Mouse (Mus musculus) liver, embryonic 15.5 days (tissue): Measurements from ENCODE around the gene Ankzf1. TPM values are rescaled to one million over a fixed set of nuclear protein-coding genes. Genes with fewer than 3 reads are reported as not detected.

Experiments
- ATAC-seq: fragments of 200-750 bp; cut with Nextera tagmentation; 2 replicates; pipeline ENCODE4 v1.8.0; 2017; ENCODE audit warnings: moderate number of reproducible peaks, mild to moderate bottlenecking, moderate library complexity; ENCODE audit not compliant: insufficient read depth
- H3K27ac ChIP-seq: fragments of 300-500 bp; sonication (generic); replicated peaks from 2 replicates; pipeline ENCODE4 v1.5.1; 2015; ENCODE audit warnings: mild to moderate bottlenecking, inconsistent platforms
- H3K27me3 ChIP-seq: fragments of 300-500 bp; sonication (generic); 2 replicates; pipeline ENCODE4 v1.6.1; 2015; ENCODE audit warnings: mild to moderate bottlenecking, inconsistent platforms
- H3K36me3 ChIP-seq: fragments of 300-500 bp; sonication (generic); replicated peaks from 2 replicates; pipeline ENCODE4 v1.6.1; 2015; ENCODE audit warnings: moderate library complexity, mild to moderate bottlenecking, inconsistent platforms
- H3K4me1 ChIP-seq: fragments of 300-500 bp; sonication (generic); replicated peaks from 2 replicates; pipeline ENCODE4 v1.6.1; 2015; ENCODE audit warnings: inconsistent platforms
- H3K4me2 ChIP-seq: fragments of 300-500 bp; sonication (generic); 2 replicates; pipeline ENCODE4 v1.6.1; 2015; ENCODE audit warnings: moderate library complexity, mild to moderate bottlenecking, inconsistent platforms
- H3K4me3 ChIP-seq: fragments of 300-500 bp; sonication (generic); replicated peaks from 2 replicates; pipeline ENCODE4 v1.5.1; 2015; ENCODE audit warnings: mild to moderate bottlenecking, inconsistent platforms
- H3K9ac ChIP-seq: fragments of 300-500 bp; sonication (generic); 2 replicates; pipeline ENCODE4 v1.6.1; 2015; ENCODE audit warnings: moderate library complexity, mild to moderate bottlenecking, inconsistent platforms
- H3K9me3 ChIP-seq: fragments of 300-500 bp; sonication (generic); replicated peaks from 2 replicates; pipeline ENCODE4 v1.6.1; 2016; ENCODE audit warnings: inconsistent platforms
- WGBS: fragments of 180-500 bp; shearing (Covaris S2); methylation state at CpG from one replicate; pipeline ENCODE4 v1.1.7; 2015; ENCODE audit warnings: mixed read lengths; ENCODE audit not compliant: insufficient replicate concordance; 5-methylcytosine and 5-hydroxymethylcytosine counted together
- polyA plus RNA-seq: library from polyadenylated mRNA; unstranded; fragments of >200 nt; fragmentation: Nextera tagmentation; extraction: Ambion mirVana; gene quantifications from 2 replicates; pipeline ENCODE4 v1.2.1, GENCODE M21; 2015

Gene Ankzf1
- polyA plus RNA-seq, 1 experiment from 2014 or later: 9.7 TPM

- Histone ChIP-seq H3K27ac (peak within 1 kb of the TSS; percentile 98), H3K9ac (peak within 1 kb of the TSS; percentile 91), H3K4me3 (peak within 1 kb of the TSS; percentile 91), H3K9me3 (no peaks in the 10 kb centered on the region), H3K27me3 (no peaks in the 10 kb centered on the region), H3K4me1 (peaks cover 47% of the 10 kb centered on the region), H3K4me2 (peak within 1 kb of the TSS; percentile 89), H3K36me3 (peaks cover 48% of the 10 kb centered on the region)
- WGBS: 2% methylated on average over 57 of the region's 59 CpGs
- peak; percentile 96 for ATAC-seq
These were observed 23.2 kb upstream of the Ankzf1 start, which contains the start of gene Zfand2b for GRCm38 (mm10) chr1:75168472-75169464. Zfand2b (plus strand) TSS chr1:75168646.

GRCm38 (mm10) chr1:75179334-75180104, 12.4 kb upstream of the Ankzf1 start:
- Histone ChIP-seq H3K4me2 (peak overlapping the region; percentile 89), H3K27ac (peak overlapping the region; percentile 99), H3K4me3 (peak overlapping the region; percentile 68), H3K27me3 (no peaks in the 10 kb centered on the region), H3K4me1 (peaks cover 46% of the 10 kb centered on the region), H3K9me3 (no peaks in the 10 kb centered on the region), H3K9ac (peak overlapping the region; percentile 94), H3K36me3 (peaks cover 76% of the 10 kb centered on the region)
- 2% methylated on average over 23 of the region's 23 CpGs for WGBS
- peak; percentile 76 for ATAC-seq

- Histone ChIP-seq H3K36me3 (peaks cover 76% of the 10 kb centered on the region), H3K27me3 (no peaks in the 10 kb centered on the region), H3K9me3 (no peaks in the 10 kb centered on the region), H3K27ac (peak within 1 kb of the TSS; percentile 99), H3K9ac (peak within 1 kb of the TSS; percentile 94), H3K4me2 (peak within 1 kb of the TSS; percentile 89), H3K4me3 (peak within 1 kb of the TSS; percentile 68), H3K4me1 (peaks cover 46% of the 10 kb centered on the region)
- WGBS: 0% methylated on average over 31 of the region's 31 CpGs
- peak; percentile 83 for ATAC-seq
These were observed 11.8 kb upstream of the Ankzf1 start, which contains the start of gene Abcb6 for GRCm38 (mm10) chr1:75180105-75180590. Abcb6 (minus strand) TSS chr1:75180392.

GRCm38 (mm10) chr1:75180741-75181140, 11.2 kb upstream of the Ankzf1 start:
- peak overlapping the region; percentile 99 for H3K27ac ChIP-seq
- 31% methylated on average over 7 of the region's 7 CpGs for WGBS
- H3K9ac ChIP-seq: peak overlapping the region; percentile 94

GRCm38 (mm10) chr1:75181377-75181870, 10.5 kb upstream of the Ankzf1 start:
- 83% methylated on average over 4 of the region's 4 CpGs for WGBS
- Histone ChIP-seq H3K36me3 (peaks cover 76% of the 10 kb centered on the region), H3K27me3 (no peaks in the 10 kb centered on the region), H3K9ac (peak overlapping the region; percentile 94; the same call in 1 of the 2 replicates), H3K27ac (peak overlapping the region; percentile 99), H3K4me1 (peaks cover 46% of the 10 kb centered on the region), H3K4me3 (no peak overlapping the region), H3K4me2 (peak overlapping the region; percentile 89), H3K9me3 (no peaks in the 10 kb centered on the region)
- ATAC-seq: no peak

More at GRCm38 (mm10) chr1:75180741-75181140, 11.2 kb upstream of the Ankzf1 start:
- Histone ChIP-seq H3K4me2 (peak overlapping the region; percentile 89), H3K9me3 (no peaks in the 10 kb centered on the region), H3K27me3 (no peaks in the 10 kb centered on the region), H3K36me3 (peaks cover 76% of the 10 kb centered on the region), H3K4me3 (peak overlapping the region; percentile 68), H3K4me1 (peaks cover 46% of the 10 kb centered on the region)
- no peak for ATAC-seq

DNA sequence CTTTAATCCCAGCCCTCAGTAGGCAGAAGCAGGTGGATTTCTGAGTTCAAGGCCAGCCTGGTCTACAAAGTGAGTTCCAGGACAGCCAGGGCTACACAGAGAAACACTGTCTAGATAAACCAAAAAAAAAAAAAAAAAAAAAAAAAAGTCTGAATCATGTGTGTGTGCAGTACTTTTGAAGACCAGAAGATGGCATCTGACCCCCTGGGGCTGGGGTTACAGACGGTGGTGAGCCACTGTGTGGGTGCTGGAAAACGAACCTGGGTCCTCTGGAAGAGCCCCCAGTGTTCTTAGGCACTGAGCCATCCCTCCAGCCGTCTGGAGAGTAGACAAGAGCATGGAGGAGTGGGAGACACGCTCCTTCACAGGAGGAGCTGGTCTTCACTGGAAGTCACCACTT, 9.8 kb upstream of the Ankzf1 start:
- ATAC-seq: no peak
- Histone ChIP-seq H3K4me2 (no peak overlapping the region), H3K4me3 (no peak overlapping the region), H3K4me1 (peaks cover 41% of the 10 kb centered on the region), H3K27me3 (no peaks in the 10 kb centered on the region), H3K27ac (no peak overlapping the region), H3K9me3 (no peaks in the 10 kb centered on the region), H3K9ac (no peak overlapping the region), H3K36me3 (peaks cover 76% of the 10 kb centered on the region)
- 68% methylated on average over 4 of the region's 4 CpGs for WGBS

DNA sequence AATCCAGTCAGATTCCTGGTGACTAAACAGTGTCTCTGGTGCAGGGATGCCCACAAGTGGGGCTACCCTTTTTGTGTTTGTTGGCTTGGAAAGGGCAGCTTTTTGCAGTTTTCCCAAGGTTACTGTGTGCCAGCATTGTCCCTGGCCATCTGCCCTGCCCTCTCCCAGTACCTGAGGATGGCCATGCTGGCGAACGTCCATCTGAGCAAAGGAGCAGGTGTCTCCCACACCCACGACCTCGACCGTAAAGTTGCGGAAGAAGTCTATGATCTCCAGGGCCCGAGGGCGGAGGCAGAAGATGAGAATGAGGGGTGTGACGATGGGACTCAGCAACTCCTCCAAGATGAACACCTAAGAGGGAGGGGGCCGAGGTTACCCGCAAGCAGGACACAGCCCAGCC, 6.5 kb upstream of the Ankzf1 start:
- Histone ChIP-seq H3K9ac (no peak overlapping the region), H3K4me1 (peaks cover 46% of the 10 kb centered on the region), H3K4me3 (no peak overlapping the region), H3K36me3 (peaks cover 87% of the 10 kb centered on the region), H3K27ac (no peak overlapping the region), H3K4me2 (no peak overlapping the region), H3K9me3 (no peaks in the 10 kb centered on the region), H3K27me3 (no peaks in the 10 kb centered on the region)
- no peak for ATAC-seq
- WGBS: 91% methylated on average over 11 of the region's 11 CpGs

GRCm38 (mm10) chr1:75187126-75187525, 4.8 kb upstream of the Ankzf1 start:
- no peak overlapping the region for H3K4me3 ChIP-seq
- H3K36me3 ChIP-seq: peaks cover 73% of the 10 kb centered on the region
- peaks cover 40% of the 10 kb centered on the region for H3K4me1 ChIP-seq
- no peak overlapping the region for H3K9ac ChIP-seq
- no peak overlapping the region for H3K27ac ChIP-seq
- no peak for ATAC-seq
- H3K4me2 ChIP-seq: no peak overlapping the region
- no peaks in the 10 kb centered on the region for H3K9me3 ChIP-seq
- H3K27me3 ChIP-seq: no peaks in the 10 kb centered on the region

DNA sequence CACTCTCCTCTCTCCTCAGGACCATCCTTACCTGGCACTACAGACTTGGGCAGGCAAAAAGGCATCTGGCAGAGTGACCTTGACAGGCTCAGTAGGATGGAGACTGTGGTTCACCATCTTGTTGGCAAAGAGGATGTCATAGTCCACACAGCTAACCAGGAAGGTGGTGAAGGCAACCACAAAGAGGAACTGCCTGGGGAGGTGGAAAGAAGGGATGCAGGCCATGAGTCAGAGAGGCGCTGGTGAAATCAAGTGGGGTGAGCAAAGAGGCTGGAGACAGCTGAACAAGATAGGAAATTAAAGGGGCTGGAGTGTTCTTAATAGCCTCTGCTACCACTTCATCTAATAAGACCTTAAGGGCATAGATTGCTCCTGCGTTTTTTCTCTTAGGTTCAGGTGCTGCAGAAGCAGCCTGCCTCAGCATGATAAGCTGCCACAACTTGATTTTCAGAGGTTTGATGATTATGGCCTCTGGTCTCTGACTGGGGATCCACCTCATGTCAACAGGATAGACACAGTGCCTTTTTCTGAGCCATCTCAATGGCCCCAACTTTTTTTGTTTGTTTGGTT, 4.0 kb upstream of the Ankzf1 start:
- H3K9ac ChIP-seq: no peak overlapping the region
- peaks cover 64% of the 10 kb centered on the region for H3K36me3 ChIP-seq
- no peak overlapping the region for H3K4me3 ChIP-seq
- peaks cover 44% of the 10 kb centered on the region for H3K4me1 ChIP-seq
- H3K27ac ChIP-seq: peak overlapping the region; percentile 34
- WGBS: 24% methylated on average over 2 of the region's 2 CpGs
- no peaks in the 10 kb centered on the region for H3K9me3 ChIP-seq
- no peak overlapping the region for H3K4me2 ChIP-seq
- H3K27me3 ChIP-seq: no peaks in the 10 kb centered on the region
- no peak for ATAC-seq

- no peaks in the 10 kb centered on the region for H3K27me3 ChIP-seq
- peak overlapping the region; percentile 89 for H3K4me3 ChIP-seq
- peak overlapping the region; percentile 88 for H3K4me2 ChIP-seq
- 26% methylated on average over 2 of the region's 2 CpGs for WGBS
- H3K36me3 ChIP-seq: peaks cover 47% of the 10 kb centered on the region
- no peaks in the 10 kb centered on the region for H3K9me3 ChIP-seq
- peaks cover 52% of the 10 kb centered on the region for H3K4me1 ChIP-seq
- H3K27ac ChIP-seq: peak overlapping the region; percentile 95
- no peak for ATAC-seq
- H3K9ac ChIP-seq: peak overlapping the region; percentile 97
These were observed 1.4 kb upstream of the Ankzf1 start for GRCm38 (mm10) chr1:75190577-75190976.
